Mouse (Mus musculus) hindbrain, postnatal 0 days (tissue): ENCODE results near the gene Chaf1b. TPM values are rescaled to one million over a fixed set of nuclear protein-coding genes. Genes with fewer than 3 reads are reported as not detected.

Source experiments
- ATAC-seq: fragments of 200-750 bp; cut with Nextera tagmentation; 2 replicates; pipeline ENCODE4 v1.8.0; 2017; ENCODE audit warnings: mild to moderate bottlenecking, moderate TSS enrichment, moderate library complexity
- DNase-seq: peaks from one replicate; pipeline ENCODE4 v3.0.0-alpha.2; 2015; ENCODE audit warnings: low spot score
- H3K27ac ChIP-seq: fragments of 300-500 bp; sonication (generic); 2 replicates; pipeline ENCODE4 v1.5.1; 2014; ENCODE audit warnings: mild to moderate bottlenecking
- H3K27me3 ChIP-seq: fragments of 300-500 bp; sonication (generic); 2 replicates; pipeline ENCODE4 v1.6.1; 2014; ENCODE audit warnings: low read length, mixed read lengths; ENCODE audit not compliant: insufficient read depth
- H3K36me3 ChIP-seq: fragments of 300-500 bp; sonication (generic); 2 replicates; pipeline ENCODE4 v1.6.1; 2014; ENCODE audit warnings: low read length, mixed read lengths; ENCODE audit not compliant: insufficient read depth
- H3K4me1 ChIP-seq: fragments of 300-500 bp; sonication (generic); 2 replicates; pipeline ENCODE4 v1.6.1; 2014; ENCODE audit warnings: antibody characterized with exemption, low read length, mixed read lengths; ENCODE audit not compliant: insufficient read depth
- H3K4me2 ChIP-seq: fragments of 300-500 bp; sonication (generic); 2 replicates; pipeline ENCODE4 v1.6.1; 2014; ENCODE audit warnings: low read depth, mild to moderate bottlenecking, low read length, moderate library complexity, mixed read lengths
- H3K4me3 ChIP-seq: fragments of 300-500 bp; sonication (generic); 2 replicates; pipeline ENCODE4 v1.5.1; 2014; ENCODE audit warnings: low read length
- H3K9ac ChIP-seq: fragments of 300-500 bp; sonication (generic); replicated peaks from 2 replicates; pipeline ENCODE4 v1.6.1; 2014; ENCODE audit warnings: mild to moderate bottlenecking, low read length, moderate library complexity, mixed read lengths
- H3K9me3 ChIP-seq: fragments of 300-500 bp; sonication (generic); 2 replicates; pipeline ENCODE4 v1.6.1; 2016; ENCODE audit warnings: low read length, mixed read lengths
- CTCF ChIP-seq: IDR thresholded peaks from 2 replicates; pipeline ENCODE4 v1.5.1; 2016; ENCODE audit warnings: antibody characterized with exemption, control low read depth, low read depth
- WGBS: fragments of 180-500 bp; shearing (Covaris S2); extraction: QIAGEN DNeasy Blood & Tissue Kit; methylation state at CpG from one replicate; pipeline ENCODE4 v1.1.7; 2014; 5-methylcytosine and 5-hydroxymethylcytosine counted together
- polyA plus RNA-seq: library from polyadenylated mRNA; unstranded; fragments of >200 nt; fragmentation: Nextera tagmentation; extraction: Ambion mirVana; gene quantifications from 2 replicates; pipeline ENCODE4 v1.2.1, GENCODE M21; 2015
- total RNA-seq: library from RNA; depleted of rRNA; stranded (reverse); fragments of >200 nt; gene quantifications from 2 replicates; pipeline ENCODE4 v1.2.3, GENCODE M21; 2014

Gene Chaf1b
- total and polyA plus RNA-seq, 2 experiments from 2014 or later = 9.3 to 18.7 TPM

- no peak overlapping the region for H3K4me2 ChIP-seq
- H3K9ac ChIP-seq = no peak overlapping the region
- no peak for ATAC-seq
- H3K9me3 ChIP-seq = no peaks in the 10 kb centered on the region
- no peaks in the 10 kb centered on the region for H3K36me3 ChIP-seq
- DNase-seq = no peak
- H3K27ac ChIP-seq = no peak overlapping the region
- TF ChIP-seq CTCF = no peak
- H3K4me3 ChIP-seq = no peak overlapping the region
- 70% methylated on average over 17 of the region's 17 CpGs for WGBS
- H3K27me3 ChIP-seq = peaks cover 10% of the 10 kb centered on the region; the same call in 1 of the 2 replicates
- H3K4me1 ChIP-seq = no peaks in the 10 kb centered on the region
Observed at GRCm38 (mm10) chr16:93932185-93933168, 48.8 kb downstream of the Chaf1b start.

- 21% methylated on average over 13 of the region's 13 CpGs for WGBS
- TF ChIP-seq CTCF = no peak
- Histone ChIP-seq H3K9ac (no peak overlapping the region), H3K4me2 (no peak overlapping the region), H3K36me3 (no peaks in the 10 kb centered on the region), H3K27me3 (peaks cover 10% of the 10 kb centered on the region; the same call in 1 of the 2 replicates), H3K27ac (no peak overlapping the region), H3K4me1 (no peaks in the 10 kb centered on the region), H3K9me3 (no peaks in the 10 kb centered on the region), H3K4me3 (no peak overlapping the region)
- DNase-seq (no peak), ATAC-seq (no peak)
Observed at GRCm38 (mm10) chr16:93934588-93934987, 50.9 kb downstream of the Chaf1b start.

- WGBS = 21% methylated on average over 7 of the region's 7 CpGs
- Histone ChIP-seq H3K9me3 (no peaks in the 10 kb centered on the region), H3K4me1 (no peaks in the 10 kb centered on the region), H3K36me3 (no peaks in the 10 kb centered on the region), H3K27ac (no peak overlapping the region), H3K4me2 (no peak overlapping the region), H3K4me3 (no peak overlapping the region), H3K27me3 (peaks cover 10% of the 10 kb centered on the region; the same call in 1 of the 2 replicates), H3K9ac (no peak overlapping the region)
- ATAC-seq (no peak), DNase-seq (no peak)
- TF ChIP-seq CTCF = no peak
Observed at GRCm38 (mm10) chr16:93935009-93935408, 51.3 kb downstream of the Chaf1b start.

- TF ChIP-seq CTCF = peak; percentile 85
- peak overlapping the region; percentile 56 for H3K4me2 ChIP-seq
- H3K9me3 ChIP-seq = no peaks in the 10 kb centered on the region
- ATAC-seq = no peak
- peak; percentile 93 for DNase-seq
- H3K27ac ChIP-seq = no peak overlapping the region
- WGBS = 6% methylated on average over 16 of the region's 16 CpGs
- no peaks in the 10 kb centered on the region for H3K4me1 ChIP-seq
- H3K36me3 ChIP-seq = no peaks in the 10 kb centered on the region
- H3K4me3 ChIP-seq = peak overlapping the region; percentile 27
- H3K9ac ChIP-seq = no peak overlapping the region
- peaks cover 10% of the 10 kb centered on the region; the same call in 1 of the 2 replicates for H3K27me3 ChIP-seq
Observed at GRCm38 (mm10) chr16:93938400-93938846, 54.7 kb downstream of the Chaf1b start.

GRCm38 (mm10) chr16:93939961-93940360, 56.3 kb downstream of the Chaf1b start:
- Histone ChIP-seq H3K27ac (no peak overlapping the region), H3K4me3 (no peak overlapping the region), H3K36me3 (no peaks in the 10 kb centered on the region), H3K4me1 (no peaks in the 10 kb centered on the region), H3K27me3 (peaks cover 10% of the 10 kb centered on the region; the same call in 1 of the 2 replicates), H3K4me2 (no peak overlapping the region), H3K9ac (no peak overlapping the region), H3K9me3 (no peaks in the 10 kb centered on the region)
- TF ChIP-seq CTCF = no peak
- 87% methylated on average over 4 of the region's 4 CpGs for WGBS
- no peak for DNase-seq
- ATAC-seq = no peak

- Histone ChIP-seq H3K27me3 (0 out of 2 replicates have a peak, but pooled peaks cover 1% of the 10 kb centered on the region), H3K9ac (no peak overlapping the region), H3K4me1 (no peaks in the 10 kb centered on the region), H3K9me3 (no peaks in the 10 kb centered on the region), H3K4me3 (no peak overlapping the region), H3K4me2 (no peak overlapping the region), H3K27ac (no peak overlapping the region), H3K36me3 (no peaks in the 10 kb centered on the region)
- WGBS = 70% methylated on average over 10 of the region's 10 CpGs
- ATAC-seq (no peak), DNase-seq (peak; percentile 58)
- TF ChIP-seq CTCF = no peak
Observed at GRCm38 (mm10) chr16:93941781-93942567, 58.3 kb downstream of the Chaf1b start.
